Mouse (Mus musculus): Measurements from ENCODE around the gene Zcchc9. TPM values are rescaled to one million over a fixed set of nuclear protein-coding genes. Genes with fewer than 3 reads are reported as not detected.

Zcchc9 gene
- 17.8 and 21.7 TPM in 2 replicates for polyA plus RNA-seq (2015; fragmentation: Nextera tagmentation; extraction: Ambion mirVana)

DNA sequence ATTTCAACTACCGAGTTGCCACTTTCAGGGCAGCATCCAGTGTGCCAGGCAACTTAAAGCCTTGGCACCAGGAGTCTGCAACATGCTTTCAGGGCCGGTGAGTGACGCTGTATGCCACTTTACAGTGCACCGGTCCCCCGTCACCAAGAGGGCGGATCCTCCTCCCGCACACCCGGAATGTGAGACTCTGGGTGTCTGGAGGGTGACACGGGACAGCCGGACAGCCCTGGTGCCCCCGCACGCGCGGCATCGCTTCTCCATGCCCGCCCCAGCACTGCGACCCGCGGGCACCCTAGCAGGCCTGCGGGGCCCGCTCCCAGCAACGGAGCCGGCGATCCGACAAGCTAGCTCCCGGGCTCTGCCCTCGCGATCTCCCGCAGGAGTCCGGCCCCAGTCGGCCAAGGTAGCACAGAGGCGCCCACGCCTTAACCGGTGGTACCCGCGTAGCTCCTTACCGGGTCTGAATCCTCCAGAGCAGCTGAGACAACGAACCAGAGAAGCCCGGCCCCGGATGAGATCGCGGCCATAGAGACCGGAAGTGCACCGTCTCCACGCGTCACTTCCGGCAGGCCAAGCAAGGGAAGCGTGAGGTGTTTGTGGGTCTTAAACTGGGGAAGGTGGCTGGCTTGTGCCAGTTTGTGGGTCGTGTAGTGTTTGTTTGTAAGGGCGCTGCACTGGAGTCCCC is at the start of gene Zcchc9:
Gene Zcchc9 (minus strand): TSS at position 551 of the 685 bp plus-strand sequence.

Other genes with a start within 250 kb of the Zcchc9 start
- not detected in 2 replicates for gene Acot12, start 66.2 kb downstream of the Zcchc9 start, polyA plus RNA-seq (2015; fragmentation: Nextera tagmentation; extraction: Ambion mirVana)
- gene Ckmt2, start 69.2 kb upstream of the Zcchc9 start, polyA plus RNA-seq (2015; fragmentation: Nextera tagmentation; extraction: Ambion mirVana) = 0.13 TPM in 1 of 2 replicates, not detected in the other